Mouse (Mus musculus) midbrain, embryonic 14.5 days (tissue): Measurements from ENCODE around the gene Celf5. TPM values are rescaled to one million over a fixed set of nuclear protein-coding genes. Genes with fewer than 3 reads are reported as not detected.

ENCODE experiments used
- ATAC-seq: fragments of 200-750 bp; cut with Nextera tagmentation; 2 replicates; pipeline ENCODE4 v1.8.0; 2017; ENCODE audit warnings: moderate number of reproducible peaks, moderate library complexity; ENCODE audit not compliant: low FRiP score, low TSS enrichment
- DNase-seq: peaks from one replicate; pipeline ENCODE4 v3.0.0-alpha.2; 2015
- H3K27ac ChIP-seq: fragments of 300-500 bp; sonication (generic); replicated peaks from 2 replicates; pipeline ENCODE4 v1.5.1; 2014; ENCODE audit warnings: mild to moderate bottlenecking, low read depth, low read length, moderate library complexity
- H3K27me3 ChIP-seq: fragments of 300-500 bp; sonication (generic); 2 replicates; pipeline ENCODE4 v1.6.1; 2014; ENCODE audit warnings: low read length, control low read depth, mixed read lengths; ENCODE audit not compliant: control insufficient read depth, insufficient read depth
- H3K36me3 ChIP-seq: fragments of 300-500 bp; sonication (generic); 2 replicates; pipeline ENCODE4 v1.6.1; 2014; ENCODE audit warnings: low read length, control low read depth; ENCODE audit not compliant: control insufficient read depth, insufficient read depth
- H3K4me1 ChIP-seq: fragments of 300-500 bp; sonication (generic); 2 replicates; pipeline ENCODE4 v1.6.1; 2014; ENCODE audit warnings: mild to moderate bottlenecking, antibody characterized with exemption, low read length, control low read depth; ENCODE audit not compliant: control insufficient read depth, insufficient read depth
- H3K4me2 ChIP-seq: fragments of 300-500 bp; sonication (generic); 2 replicates; pipeline ENCODE4 v1.6.1; 2014; ENCODE audit warnings: mild to moderate bottlenecking, low read length, moderate library complexity
- H3K4me3 ChIP-seq: fragments of 300-500 bp; sonication (generic); replicated peaks from 2 replicates; pipeline ENCODE4 v1.5.1; 2014; ENCODE audit warnings: low read depth, low read length
- H3K9ac ChIP-seq: fragments of 300-500 bp; sonication (generic); replicated peaks from 2 replicates; pipeline ENCODE4 v1.6.1; 2014; ENCODE audit warnings: mild to moderate bottlenecking, low read length, moderate library complexity
- H3K9me3 ChIP-seq: fragments of 300-500 bp; sonication (generic); 2 replicates; pipeline ENCODE4 v1.6.1; 2016; ENCODE audit warnings: low read length, control low read depth, mixed read lengths; ENCODE audit not compliant: control insufficient read depth
- WGBS: fragments of 180-500 bp; shearing (Covaris S2); extraction: QIAGEN DNeasy Blood & Tissue Kit; methylation state at CpG from one replicate; pipeline ENCODE4 v1.1.7; 2014; 5-methylcytosine and 5-hydroxymethylcytosine counted together
- microRNA-seq: library from miRNA; unstranded; fragments of <30 nt; microRNA quantifications from one replicate; pipeline ENCODE4, GENCODE M21; 2016
- polyA plus RNA-seq: library from polyadenylated mRNA; unstranded; fragments of >200 nt; fragmentation: Nextera tagmentation; extraction: Ambion mirVana; gene quantifications from 2 replicates; pipeline ENCODE4 v1.2.1, GENCODE M21; 2014

Gene Celf5
- polyA plus RNA-seq, 1 experiment from 2014 or later, result 61.3 TPM

- ATAC-seq, result no peak
- H3K27me3 ChIP-seq, result peaks cover 18% of the 10 kb centered on the region; the same call in 1 of the 2 replicates
- H3K27ac ChIP-seq, result no peak overlapping the region
- H3K4me3 ChIP-seq, result no peak overlapping the region
- no peak for DNase-seq
- H3K36me3 ChIP-seq, result peaks cover 22% of the 10 kb centered on the region
- H3K4me2 ChIP-seq, result no peak overlapping the region
- peaks cover 25% of the 10 kb centered on the region for H3K4me1 ChIP-seq
- no peaks in the 10 kb centered on the region for H3K9me3 ChIP-seq
- WGBS, result 69% methylated on average over 4 of the region's 4 CpGs
- H3K9ac ChIP-seq, result no peak overlapping the region
Measured at GRCm38 (mm10) chr10:81410350-81410749, 72.2 kb downstream of the Celf5 start.

DNA sequence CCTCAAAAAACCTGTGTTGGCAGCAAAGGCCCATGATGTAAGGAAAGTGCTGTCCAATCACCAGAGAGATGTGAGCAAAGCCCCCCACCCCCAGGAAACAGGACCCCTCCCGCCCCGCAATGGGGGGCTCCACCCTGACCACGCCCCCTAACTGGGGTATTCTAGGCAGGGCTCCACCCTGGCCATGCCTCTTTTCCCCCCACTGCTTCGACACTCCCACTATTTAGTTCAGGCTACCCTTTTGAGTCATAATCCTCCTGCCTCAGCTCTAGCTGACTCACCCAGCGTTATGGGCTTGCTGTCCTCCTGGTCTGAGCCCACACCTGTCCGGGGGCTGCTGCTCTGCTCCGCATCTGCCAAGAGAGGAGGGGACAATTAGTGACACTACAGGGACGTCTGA is 73.2 kb downstream of the Celf5 start:
- Histone ChIP-seq H3K27ac (no peak overlapping the region), H3K9ac (no peak overlapping the region), H3K4me1 (peaks cover 25% of the 10 kb centered on the region), H3K4me3 (no peak overlapping the region), H3K36me3 (peaks cover 29% of the 10 kb centered on the region), H3K27me3 (peaks cover 18% of the 10 kb centered on the region; the same call in 1 of the 2 replicates), H3K9me3 (no peaks in the 10 kb centered on the region), H3K4me2 (no peak overlapping the region)
- ATAC-seq (no peak), DNase-seq (no peak)
- WGBS, result 17% methylated on average over 8 of the region's 8 CpGs

Small RNA genes within 50 kb of the gene (microRNA-seq; reads per million reads assigned to microRNA genes)
- gene Gm25595, result not detected
- gene Mir1191b, result 1.0 reads per million

Other genes with a start within 250 kb of the Celf5 start
- gene Zfr2, start 249.6 kb downstream of the Celf5 start, polyA plus RNA-seq, result 20.3 and 21.7 TPM in 2 replicates
- gene Matk, start 229.8 kb downstream of the Celf5 start, polyA plus RNA-seq, result 14.8 and 29.4 TPM in 2 replicates
- gene Mrpl54, start 215.8 kb downstream of the Celf5 start, polyA plus RNA-seq, result 121 and 152 TPM in 2 replicates
- 25.1 and 27.5 TPM in 2 replicates for gene Apba3, start 215.7 kb downstream of the Celf5 start, polyA plus RNA-seq
- 4.4 and 5.7 TPM in 2 replicates for gene Tjp3, start 191.1 kb downstream of the Celf5 start, polyA plus RNA-seq
- 102 and 132 TPM in 2 replicates for gene Pip5k1c, start 189.7 kb downstream of the Celf5 start, polyA plus RNA-seq
- gene Cactin, start 161.6 kb downstream of the Celf5 start, polyA plus RNA-seq, result 22.6 and 22.8 TPM in 2 replicates
- 2.9 and 3.7 TPM in 2 replicates for gene Tbxa2r, start 154.0 kb downstream of the Celf5 start, polyA plus RNA-seq
- not detected in 2 replicates for gene Gipc3, start 139.4 kb downstream of the Celf5 start, polyA plus RNA-seq
- gene Hmg20b, start 132.2 kb downstream of the Celf5 start, polyA plus RNA-seq, result 30.6 and 36.5 TPM in 2 replicates
- gene Mfsd12, start 125.2 kb downstream of the Celf5 start, polyA plus RNA-seq, result 5.9 and 9.2 TPM in 2 replicates
- 0.32 and 0.37 TPM in 2 replicates for gene 4930404N11Rik, start 116.9 kb downstream of the Celf5 start, polyA plus RNA-seq
- gene Fzr1, start 104.2 kb downstream of the Celf5 start, polyA plus RNA-seq, result 122 and 146 TPM in 2 replicates
- 59.5 and 79.6 TPM in 2 replicates for gene Dohh, start 98.3 kb downstream of the Celf5 start, polyA plus RNA-seq
- 4.5 and 8.2 TPM in 2 replicates for gene Gm48551, start 98.2 kb downstream of the Celf5 start, polyA plus RNA-seq
- gene Gm48552, start 93.7 kb downstream of the Celf5 start, polyA plus RNA-seq, result 1.3 and 2.9 TPM in 2 replicates
- gene Smim24, start 89.7 kb downstream of the Celf5 start, polyA plus RNA-seq, result 1.0 and 1.2 TPM in 2 replicates
- gene Nfic, start 27.1 kb downstream of the Celf5 start, polyA plus RNA-seq, result 11.2 and 13.7 TPM in 2 replicates
- 51.6 and 51.8 TPM in 2 replicates for gene Ncln, start 13.7 kb upstream of the Celf5 start, polyA plus RNA-seq
- 0.34 and 0.47 TPM in 2 replicates for gene S1pr4, start 17.4 kb upstream of the Celf5 start, polyA plus RNA-seq
- 0.69 and 0.88 TPM in 2 replicates for gene Gna15, start 41.5 kb upstream of the Celf5 start, polyA plus RNA-seq
- gene Gna11, start 62.5 kb upstream of the Celf5 start, polyA plus RNA-seq, result 86.7 and 102 TPM in 2 replicates
- gene Aes, start 76.8 kb upstream of the Celf5 start, polyA plus RNA-seq, result 485 and 707 TPM in 2 replicates
- 20.4 and 25.7 TPM in 2 replicates for gene Tle2, start 91.9 kb upstream of the Celf5 start, polyA plus RNA-seq
- 3.2 and 3.5 TPM in 2 replicates for gene Tle6, start 118.4 kb upstream of the Celf5 start, polyA plus RNA-seq
- 0.74 and 1.1 TPM in 2 replicates for gene BC025920, start 123.6 kb upstream of the Celf5 start, polyA plus RNA-seq
- 47.7 and 58.1 TPM in 2 replicates for gene Sirt6, start 145.1 kb upstream of the Celf5 start, polyA plus RNA-seq
- gene Ankrd24, start 145.8 kb upstream of the Celf5 start, polyA plus RNA-seq, result 8.9 and 16.8 TPM in 2 replicates
- 7.8 and 8.2 TPM in 2 replicates for gene Gm10778, start 166.3 kb upstream of the Celf5 start, polyA plus RNA-seq
- 18.6 and 22.2 TPM in 2 replicates for gene Zfp433, start 222.1 kb upstream of the Celf5 start, polyA plus RNA-seq